Mouse (Mus musculus): ENCODE data around the gene Cntfr. TPM values are rescaled to one million over a fixed set of nuclear protein-coding genes. Genes with fewer than 3 reads are reported as not detected.

The Cntfr gene
- polyA plus RNA-seq, 1 experiment from 2014 or later = 51.6 TPM

DNA sequence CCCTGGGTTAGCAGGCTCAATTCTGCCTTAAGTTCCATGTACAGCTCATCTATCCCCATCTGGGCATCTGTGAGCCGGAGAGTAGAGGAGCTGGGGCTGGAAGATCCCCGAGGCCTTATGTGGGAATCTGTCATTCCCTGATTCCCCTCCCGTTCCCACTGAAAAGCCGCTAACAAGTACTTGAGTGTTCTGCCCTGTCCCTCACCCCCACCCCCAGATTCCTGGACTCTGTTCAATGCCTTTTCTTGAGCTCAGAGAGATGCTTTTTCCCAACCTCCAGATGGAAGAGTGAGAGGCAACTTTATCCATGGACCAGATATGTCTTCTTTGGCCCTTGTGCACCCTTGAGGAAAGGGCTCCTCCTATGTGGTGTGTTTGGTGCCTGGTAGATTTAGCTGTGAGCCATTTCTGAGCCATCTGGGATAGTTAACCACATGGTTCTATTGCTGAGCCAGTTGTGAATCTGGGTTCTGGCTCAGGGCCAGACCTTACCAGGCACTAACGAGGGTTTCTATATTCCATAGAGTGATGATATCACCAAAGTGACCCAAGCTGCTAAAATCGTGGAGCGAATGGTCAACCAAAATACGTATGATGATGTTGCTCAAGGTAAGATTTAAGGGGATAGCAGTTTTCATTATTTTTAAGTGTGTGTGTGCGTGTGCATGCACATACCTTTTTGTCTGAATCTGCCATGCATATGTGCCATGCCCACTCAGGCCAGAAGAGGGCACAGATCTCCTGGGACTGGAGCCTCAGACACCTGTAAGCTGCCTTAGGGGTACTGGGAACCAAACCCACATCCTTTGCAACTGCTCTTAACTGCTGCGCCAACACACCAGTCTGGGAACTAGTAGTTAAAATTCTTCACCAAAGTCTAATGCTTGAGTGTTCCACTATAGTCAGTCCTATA, 87.0 kb downstream of the Cntfr start:
- no peak for DNase-seq (ENCODE audit: low spot score)
- 81% methylated on average over 10 of the region's 10 CpGs for WGBS
- peaks cover 44% of the 10 kb centered on the region for H3K4me1 ChIP-seq (replicated peaks)
- no peaks in the 10 kb centered on the region for H3K9me3 ChIP-seq
- no peak overlapping the region for H3K4me3 ChIP-seq
- no peaks in the 10 kb centered on the region for H3K36me3 ChIP-seq
- H3K27ac ChIP-seq = peak overlapping the region; percentile 80; the same call in 1 of the 2 replicates
- peaks cover 3% of the 10 kb centered on the region; the same call in 1 of the 2 replicates for H3K27me3 ChIP-seq (ENCODE audit: insufficient read depth, poor library complexity, severe bottlenecking)

Other genes starting within 250 kb of the Cntfr start
- gene Kif24, start 232.2 kb downstream of the Cntfr start, polyA plus RNA-seq (2016; fragmentation: Nextera tagmentation; extraction: Ambion mirVana) = 13.7 and 14.6 TPM in 2 replicates
- gene Nudt2, start 231.9 kb downstream of the Cntfr start, polyA plus RNA-seq (2016; fragmentation: Nextera tagmentation; extraction: Ambion mirVana) = 57.6 and 73.0 TPM in 2 replicates
- gene AI464131, start 194.0 kb downstream of the Cntfr start, polyA plus RNA-seq (2016; fragmentation: Nextera tagmentation; extraction: Ambion mirVana) = 7.4 and 9.1 TPM in 2 replicates
- gene 1110017D15Rik, start 179.8 kb downstream of the Cntfr start, polyA plus RNA-seq (2016; fragmentation: Nextera tagmentation; extraction: Ambion mirVana) = 8.1 and 14.7 TPM in 2 replicates
- gene Fam219a, start 127.6 kb downstream of the Cntfr start, polyA plus RNA-seq (2016; fragmentation: Nextera tagmentation; extraction: Ambion mirVana) = 6.2 and 8.3 TPM in 2 replicates
- gene Dnaic1, start 127.3 kb downstream of the Cntfr start, polyA plus RNA-seq (2016; fragmentation: Nextera tagmentation; extraction: Ambion mirVana) = 1.4 and 4.3 TPM in 2 replicates
- 27.3 and 50.9 TPM in 2 replicates for gene Enho, start 56.8 kb downstream of the Cntfr start, polyA plus RNA-seq (2016; fragmentation: Nextera tagmentation; extraction: Ambion mirVana)
- gene Il11ra1, start 2.9 kb upstream of the Cntfr start, polyA plus RNA-seq (2016; fragmentation: Nextera tagmentation; extraction: Ambion mirVana) = 84.3 and 91.4 TPM in 2 replicates
- gene Rpp25l, start 16.4 kb upstream of the Cntfr start, polyA plus RNA-seq (2016; fragmentation: Nextera tagmentation; extraction: Ambion mirVana) = 89.7 and 96.6 TPM in 2 replicates
- 171 and 232 TPM in 2 replicates for gene Dctn3, start 26.1 kb upstream of the Cntfr start, polyA plus RNA-seq (2016; fragmentation: Nextera tagmentation; extraction: Ambion mirVana)
- 0.36 and 0.88 TPM in 2 replicates for gene Arid3c, start 34.1 kb upstream of the Cntfr start, polyA plus RNA-seq (2016; fragmentation: Nextera tagmentation; extraction: Ambion mirVana)
- gene Galt, start 58.1 kb upstream of the Cntfr start, polyA plus RNA-seq (2016; fragmentation: Nextera tagmentation; extraction: Ambion mirVana) = 22.9 and 24.3 TPM in 2 replicates
- gene Sigmar1, start 59.1 kb upstream of the Cntfr start, polyA plus RNA-seq (2016; fragmentation: Nextera tagmentation; extraction: Ambion mirVana) = 77.4 and 89.4 TPM in 2 replicates
- 51.0 and 86.2 TPM in 2 replicates for gene Ccl27a, start 77.2 kb upstream of the Cntfr start, polyA plus RNA-seq (2016; fragmentation: Nextera tagmentation; extraction: Ambion mirVana)
- gene Gm21541, start 206.5 kb upstream of the Cntfr start, polyA plus RNA-seq (2016; fragmentation: Nextera tagmentation; extraction: Ambion mirVana) = 0.50 TPM in 1 of 2 replicates, not detected in the other
- 2.3 and 2.8 TPM in 2 replicates for gene Gm20878, start 244.5 kb upstream of the Cntfr start, polyA plus RNA-seq (2016; fragmentation: Nextera tagmentation; extraction: Ambion mirVana)

Data from hindbrain, embryonic 10.5 days (tissue).